Mouse (Mus musculus) spleen, adult 2 months (tissue): ENCODE measurements around the gene Tmem131. TPM values are rescaled to one million over a fixed set of nuclear protein-coding genes. Genes with fewer than 3 reads are reported as not detected.

Experiments used
- DNase-seq, 2 experiments: peaks; one replicate each; pipeline versions ENCODE4 v3.0.0 to v3.0.0-alpha.2; 2012 to 2021; ENCODE audit warnings: low spot score in 2 of 2, low read depth in 1 of 2
- H3K27ac ChIP-seq: fragments of 200-500 bp; 2 replicates; pipeline ENCODE4 v1.5.1; 2012; ENCODE audit warnings: low read length, inconsistent platforms; ENCODE audit not compliant: insufficient read depth
- H3K27me3 ChIP-seq: fragments of 200-500 bp; 2 replicates; pipeline ENCODE4 v1.6.1; 2012; ENCODE audit warnings: mild to moderate bottlenecking, moderate library complexity, low read length, inconsistent platforms; ENCODE audit not compliant: control insufficient read depth, insufficient read depth
- H3K36me3 ChIP-seq: fragments of 200-500 bp; 2 replicates; pipeline ENCODE4 v1.6.1; 2012; ENCODE audit warnings: mild to moderate bottlenecking, low read length, inconsistent platforms; ENCODE audit not compliant: control insufficient read depth, insufficient read depth
- H3K4me1 ChIP-seq: fragments of 200-500 bp; 2 replicates; pipeline ENCODE4 v1.6.1; 2011; ENCODE audit warnings: inconsistent platforms; ENCODE audit not compliant: control insufficient read depth, insufficient read depth, insufficient read length
- H3K4me3 ChIP-seq: fragments of 200-500 bp; 2 replicates; pipeline ENCODE4 v1.5.1; 2011; ENCODE audit warnings: mild to moderate bottlenecking, inconsistent platforms; ENCODE audit not compliant: insufficient read depth, insufficient read length; ENCODE audit errors: extremely low read depth
- CTCF ChIP-seq: fragments of 200-500 bp; IDR thresholded peaks from 2 replicates; pipeline ENCODE4 v1.5.1; 2011; ENCODE audit warnings: mild to moderate bottlenecking, inconsistent platforms; ENCODE audit not compliant: insufficient read depth, insufficient read length, insufficient replicate concordance; ENCODE audit errors: extremely low read depth
- POLR2A ChIP-seq: fragments of 200-500 bp; IDR thresholded peaks from 2 replicates; pipeline ENCODE4 v1.6.1; 2011; ENCODE audit warnings: low read depth, low read length, inconsistent platforms
- WGBS: fragments of 180-500 bp; shearing (Covaris S2); methylation state at CpG from one replicate; pipeline ENCODE4 v1.1.7; 2018; 5-methylcytosine and 5-hydroxymethylcytosine counted together
- polyA plus RNA-seq: library from polyadenylated mRNA; depleted of rRNA; stranded (reverse); fragments of >200 nt; gene quantifications from 2 replicates; pipeline ENCODE4 v1.2.3, GENCODE M21; 2012

The Tmem131 gene
- polyA plus RNA-seq, 1 experiment: 23.7 TPM

DNA sequence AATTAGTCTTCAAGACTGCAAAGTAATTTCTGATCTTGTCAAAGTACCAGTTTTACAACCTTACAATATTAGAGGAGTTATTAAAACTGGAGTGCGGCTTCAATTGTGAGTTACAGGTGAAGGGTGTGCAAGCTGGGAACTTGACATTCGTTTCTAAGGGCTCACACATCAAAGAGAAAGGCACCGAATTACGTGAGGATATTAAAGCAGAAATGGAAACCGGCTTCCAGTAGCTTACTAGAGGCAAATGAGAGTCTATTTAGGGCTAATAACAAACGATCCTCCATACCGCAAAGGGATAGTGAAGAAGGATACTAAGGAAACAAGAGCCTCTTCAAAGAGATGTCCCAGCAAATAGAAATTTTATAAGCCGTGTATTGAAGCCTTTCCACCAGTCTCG lies 5.1 kb downstream of the Tmem131 start:
- TF ChIP-seq CTCF (no peak), POLR2A (no peak)
- no peaks in the 10 kb centered on the region for H3K36me3 ChIP-seq
- peak overlapping the region; percentile 85 for H3K4me3 ChIP-seq
- no peak overlapping the region for H3K27ac ChIP-seq
- peaks cover 7% of the 10 kb centered on the region; the same call in 1 of the 2 replicates for H3K4me1 ChIP-seq
- WGBS: 3% methylated on average over 9 of the region's 9 CpGs
- H3K27me3 ChIP-seq: no peaks in the 10 kb centered on the region
- no peak for DNase-seq

DNA sequence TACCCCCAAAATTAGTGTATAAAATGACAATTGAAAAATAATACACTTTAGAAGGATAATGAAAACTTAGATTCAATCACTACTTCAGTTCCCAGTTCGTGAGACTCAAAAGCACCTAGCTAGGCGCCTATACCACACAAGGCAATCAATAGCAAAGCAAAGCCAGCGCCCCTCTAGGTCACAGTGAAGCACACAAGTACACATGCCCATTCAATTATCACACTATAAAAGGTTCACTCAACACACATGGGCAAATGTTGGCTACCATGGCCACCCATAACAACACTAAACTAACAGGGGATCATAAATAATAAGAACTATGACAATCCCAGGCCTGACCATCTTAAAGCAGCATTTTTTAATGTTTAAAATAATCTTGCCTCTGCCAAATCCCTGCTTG lies 5.8 kb downstream of the Tmem131 start:
- Histone ChIP-seq H3K4me3 (no peak overlapping the region), H3K27ac (no peak overlapping the region)
- WGBS: 68% methylated on average over 3 of the region's 3 CpGs

DNA sequence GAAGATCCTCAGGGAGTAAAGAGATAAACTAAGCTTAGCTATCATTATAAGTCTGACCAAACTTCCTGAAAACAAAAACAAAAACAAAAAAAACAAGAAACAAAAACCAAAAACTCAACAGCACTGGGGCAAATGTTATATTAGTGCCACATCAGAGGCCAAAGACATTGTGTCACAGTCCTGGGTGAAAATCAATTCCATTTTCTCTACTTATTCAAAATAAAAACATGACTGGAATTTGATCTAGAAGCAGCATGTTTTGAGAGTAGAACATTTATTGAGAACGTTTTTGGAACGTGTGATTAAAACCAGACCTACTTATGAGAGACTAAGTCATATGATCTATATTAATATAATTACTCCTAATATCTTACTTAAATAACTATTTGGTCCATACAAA lies 6.5 kb downstream of the Tmem131 start:
- Histone ChIP-seq H3K4me1 (peaks cover 7% of the 10 kb centered on the region; the same call in 1 of the 2 replicates), H3K4me3 (no peak overlapping the region), H3K27ac (no peak overlapping the region), H3K36me3 (no peaks in the 10 kb centered on the region), H3K27me3 (no peaks in the 10 kb centered on the region)
- WGBS: 77% methylated on average over 2 of the region's 2 CpGs
- DNase-seq: no peak
- TF ChIP-seq POLR2A (no peak), CTCF (no peak)

More for the DNA sequence above, 5.8 kb downstream of the Tmem131 start:
- no peak for TF ChIP-seq POLR2A
- TF ChIP-seq CTCF: no peak
- no peak for DNase-seq
- H3K27me3 ChIP-seq: no peaks in the 10 kb centered on the region
- H3K36me3 ChIP-seq: no peaks in the 10 kb centered on the region
- H3K4me1 ChIP-seq: peaks cover 7% of the 10 kb centered on the region; the same call in 1 of the 2 replicates

DNA sequence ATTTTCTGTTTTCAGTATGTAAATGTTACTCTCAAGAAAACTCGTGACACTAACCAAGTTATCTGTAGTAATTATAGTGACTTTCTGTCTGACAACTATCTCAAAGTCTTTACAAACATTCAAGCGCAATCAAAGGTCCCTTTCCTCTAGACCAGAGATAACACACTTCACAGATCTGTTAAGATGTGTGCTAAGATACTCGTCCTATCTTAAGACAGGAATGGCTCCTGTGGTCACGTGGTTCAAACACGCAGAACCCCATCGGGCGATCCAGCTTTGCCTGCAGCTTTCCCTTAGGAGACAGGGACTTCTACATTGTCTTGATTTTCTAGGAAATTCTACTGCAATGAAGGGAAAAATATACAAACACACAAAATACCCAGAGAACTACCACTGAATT lies 6.9 kb downstream of the Tmem131 start:
- H3K27me3 ChIP-seq: no peaks in the 10 kb centered on the region
- no peak overlapping the region for H3K4me3 ChIP-seq
- TF ChIP-seq CTCF: no peak
- no peak for TF ChIP-seq POLR2A
- no peaks in the 10 kb centered on the region for H3K36me3 ChIP-seq
- 64% methylated on average over 7 of the region's 7 CpGs for WGBS
- H3K4me1 ChIP-seq: peaks cover 7% of the 10 kb centered on the region; the same call in 1 of the 2 replicates
- H3K27ac ChIP-seq: no peak overlapping the region
- DNase-seq: no peak

DNA sequence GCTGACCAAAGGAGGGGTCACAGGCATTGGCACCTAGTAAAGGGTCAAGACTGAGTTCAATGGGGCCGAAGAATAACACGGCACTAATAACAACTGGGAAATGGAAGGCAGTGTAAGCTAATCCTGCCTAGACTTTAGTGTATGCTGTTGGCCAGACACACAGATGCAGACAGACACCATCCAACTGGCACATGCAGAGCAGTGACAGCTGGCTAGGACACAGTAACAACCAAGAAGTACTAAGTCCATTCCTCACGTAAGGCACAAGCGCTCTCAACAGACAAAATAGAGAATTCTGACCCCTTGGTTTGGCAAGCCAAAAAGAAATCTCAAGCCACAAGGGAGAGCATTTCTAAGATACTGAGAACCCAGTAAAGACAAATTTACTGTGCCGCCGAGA lies 8.7 kb downstream of the Tmem131 start:
- peaks cover 8% of the 10 kb centered on the region; the same call in 1 of the 2 replicates for H3K4me1 ChIP-seq

DNA sequence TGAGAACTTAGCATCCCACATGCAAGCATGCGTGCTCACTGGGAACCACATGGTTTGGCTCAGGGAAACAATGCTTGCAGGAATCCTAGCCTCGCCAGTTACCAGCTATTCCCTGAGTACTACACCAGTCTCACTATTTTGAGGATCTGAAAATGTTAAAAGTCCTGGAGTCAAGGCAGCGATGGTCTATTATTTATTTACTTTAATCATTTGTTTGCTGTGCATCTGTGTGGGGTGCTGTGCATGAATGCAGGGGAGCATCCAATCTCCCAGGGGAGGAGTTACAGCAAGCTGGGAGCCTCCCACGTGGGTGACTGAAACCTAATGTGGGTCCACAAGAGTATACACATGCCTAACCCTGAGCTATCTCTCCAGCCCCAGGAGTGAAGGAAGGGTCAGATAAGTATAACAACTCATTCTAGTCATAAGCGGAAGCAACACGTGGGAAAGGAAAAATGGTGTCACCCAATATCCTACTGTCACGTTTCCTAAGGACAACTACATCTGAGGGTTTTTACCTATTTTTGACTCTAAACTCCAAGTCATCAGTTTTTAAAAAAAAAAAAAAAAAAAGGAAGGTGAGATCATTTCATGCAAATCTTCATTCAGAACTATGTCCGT lies 9.4 kb downstream of the Tmem131 start:
- H3K27ac ChIP-seq: no peak overlapping the region
- no peak overlapping the region for H3K4me3 ChIP-seq
- no peak for DNase-seq
- TF ChIP-seq POLR2A: no peak
- TF ChIP-seq CTCF: no peak
- H3K27me3 ChIP-seq: no peaks in the 10 kb centered on the region
- peaks cover 8% of the 10 kb centered on the region; the same call in 1 of the 2 replicates for H3K4me1 ChIP-seq
- no peaks in the 10 kb centered on the region for H3K36me3 ChIP-seq
- 77% methylated on average over 8 of the region's 8 CpGs for WGBS

More for the DNA sequence above, 8.7 kb downstream of the Tmem131 start:
- H3K36me3 ChIP-seq: no peaks in the 10 kb centered on the region
- H3K27ac ChIP-seq: no peak overlapping the region
- TF ChIP-seq CTCF: no peak
- TF ChIP-seq POLR2A: no peak
- WGBS: 83% methylated on average over 6 of the region's 6 CpGs
- no peak overlapping the region for H3K4me3 ChIP-seq
- H3K27me3 ChIP-seq: no peaks in the 10 kb centered on the region
- DNase-seq: no peak

DNA sequence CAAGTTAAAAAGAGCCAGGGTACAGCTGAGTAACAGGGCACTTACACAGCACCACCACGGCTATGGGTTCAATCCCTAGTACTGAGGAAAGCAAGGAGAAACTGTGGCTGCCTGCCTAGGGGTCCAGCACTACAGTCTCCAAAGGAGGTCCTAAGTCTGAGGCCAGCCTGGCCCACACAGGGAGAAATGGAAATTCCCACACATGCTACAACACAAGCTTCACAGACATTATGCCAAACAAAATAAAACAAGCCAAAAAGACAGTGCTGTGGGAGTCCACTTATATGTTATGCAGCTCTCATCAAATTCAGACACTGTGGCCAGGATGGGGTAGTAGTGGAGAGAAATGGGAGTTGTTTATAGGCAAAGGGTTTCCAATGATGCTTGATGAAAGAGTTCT lies 11.2 kb downstream of the Tmem131 start:
- H3K4me1 ChIP-seq: peaks cover 10% of the 10 kb centered on the region; the same call in 1 of the 2 replicates
- no peaks in the 10 kb centered on the region for H3K27me3 ChIP-seq
- no peak for DNase-seq
- no peak overlapping the region for H3K4me3 ChIP-seq
- H3K27ac ChIP-seq: no peak overlapping the region
- TF ChIP-seq CTCF: no peak
- WGBS: 94% methylated on average over 1 of the region's 1 CpGs
- no peaks in the 10 kb centered on the region for H3K36me3 ChIP-seq
